Mouse (Mus musculus) limb, embryonic 14.5 days (tissue): ENCODE data around the gene Fgfr2. TPM values are rescaled to one million over a fixed set of nuclear protein-coding genes. Genes with fewer than 3 reads are reported as not detected.

Experiments
- ATAC-seq: fragments of 200-750 bp; cut with Nextera tagmentation; 2 replicates; pipeline ENCODE4 v1.8.0; 2017; ENCODE audit warnings: low read depth, moderate number of reproducible peaks, moderate TSS enrichment; ENCODE audit not compliant: low FRiP score
- DNase-seq: peaks from one replicate; pipeline ENCODE4 v3.0.0-alpha.2; 2015; ENCODE audit warnings: low spot score
- H3K27ac ChIP-seq: fragments of 300-500 bp; sonication (generic); replicated peaks from 2 replicates; pipeline ENCODE4 v1.5.1; 2014; ENCODE audit warnings: low read depth, mild to moderate bottlenecking, low read length, moderate library complexity, mixed read lengths
- H3K27me3 ChIP-seq: fragments of 300-500 bp; sonication (generic); 2 replicates; pipeline ENCODE4 v1.6.1; 2014; ENCODE audit warnings: low read length, mixed read lengths; ENCODE audit not compliant: control insufficient read depth, insufficient read depth
- H3K36me3 ChIP-seq: fragments of 300-500 bp; sonication (generic); 2 replicates; pipeline ENCODE4 v1.6.1; 2014; ENCODE audit warnings: mild to moderate bottlenecking, low read length, moderate library complexity, mixed read lengths; ENCODE audit not compliant: control insufficient read depth, insufficient read depth
- H3K4me1 ChIP-seq: fragments of 300-500 bp; sonication (generic); 2 replicates; pipeline ENCODE4 v1.6.1; 2014; ENCODE audit warnings: antibody characterized with exemption, low read length, mixed read lengths; ENCODE audit not compliant: control insufficient read depth, insufficient read depth
- H3K4me2 ChIP-seq: fragments of 300-500 bp; sonication (generic); replicated peaks from 2 replicates; pipeline ENCODE4 v1.6.1; 2014; ENCODE audit warnings: low read depth, mild to moderate bottlenecking, low read length, moderate library complexity; ENCODE audit not compliant: severe bottlenecking
- H3K4me3 ChIP-seq: fragments of 300-500 bp; sonication (generic); replicated peaks from 2 replicates; pipeline ENCODE4 v1.5.1; 2014; ENCODE audit warnings: low read length
- H3K9ac ChIP-seq: fragments of 300-500 bp; sonication (generic); 2 replicates; pipeline ENCODE4 v1.6.1; 2014; ENCODE audit warnings: mild to moderate bottlenecking, low read depth, low read length, moderate library complexity; ENCODE audit not compliant: severe bottlenecking
- H3K9me3 ChIP-seq: fragments of 300-500 bp; sonication (generic); 2 replicates; pipeline ENCODE4 v1.6.1; 2016; ENCODE audit warnings: low read length; ENCODE audit not compliant: control insufficient read depth
- POLR2A ChIP-seq: fragments of 200-500 bp; IDR thresholded peaks from 2 replicates; pipeline ENCODE4 v1.8.0; 2012; ENCODE audit warnings: inconsistent platforms, mild to moderate bottlenecking, moderate library complexity, borderline replicate concordance; ENCODE audit not compliant: insufficient read depth, insufficient read length; ENCODE audit errors: extremely low read depth
- WGBS: fragments of 180-500 bp; shearing (Covaris S2); extraction: QIAGEN DNeasy Blood & Tissue Kit; methylation state at CpG from one replicate; pipeline ENCODE4 v1.1.7; 2014; 5-methylcytosine and 5-hydroxymethylcytosine counted together
- polyA plus RNA-seq, 2 experiments: library from polyadenylated mRNA; depleted of rRNA in 1 of 2; stranded (reverse) in 1 of 2; unstranded in 1 of 2; fragments of >200 nt; fragmentation: Nextera tagmentation in 1 of 2; extraction: Ambion mirVana in 1 of 2; gene quantifications; 2 replicates each; pipeline versions ENCODE4 v1.2.1 to v1.2.3; 2012 to 2014

Gene Fgfr2
- polyA plus RNA-seq, 2 experiments = 131 to 133 TPM

DNA sequence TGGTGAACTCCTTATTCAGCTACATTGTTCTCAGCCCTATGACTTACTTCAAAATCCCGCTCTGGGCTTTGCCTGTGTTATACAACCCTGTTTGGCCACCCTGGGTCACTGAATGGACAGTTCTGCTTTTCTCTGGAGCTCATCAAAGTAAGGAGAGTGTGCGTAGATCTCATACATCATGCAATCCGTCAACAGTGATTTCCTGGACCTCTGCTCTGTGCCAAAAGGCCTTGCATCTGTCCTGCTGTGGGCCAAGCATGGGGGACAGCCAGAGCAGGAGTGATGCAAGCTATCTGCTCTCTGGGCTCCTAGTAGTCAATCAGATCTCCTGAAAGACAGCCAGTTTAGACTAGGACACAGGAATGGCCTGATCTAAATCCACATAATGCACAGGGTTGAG, 2137.4 kb downstream of the Fgfr2 start:
- ATAC-seq (no peak), DNase-seq (no peak)
- Histone ChIP-seq H3K4me3 (no peak overlapping the region), H3K27ac (no peak overlapping the region), H3K4me1 (peaks cover 29% of the 10 kb centered on the region), H3K9ac (no peak overlapping the region), H3K4me2 (no peak overlapping the region), H3K36me3 (no peaks in the 10 kb centered on the region), H3K9me3 (no peaks in the 10 kb centered on the region), H3K27me3 (no peaks in the 10 kb centered on the region)
- TF ChIP-seq POLR2A = no peak
- 81% methylated on average over 3 of the region's 3 CpGs for WGBS

DNA sequence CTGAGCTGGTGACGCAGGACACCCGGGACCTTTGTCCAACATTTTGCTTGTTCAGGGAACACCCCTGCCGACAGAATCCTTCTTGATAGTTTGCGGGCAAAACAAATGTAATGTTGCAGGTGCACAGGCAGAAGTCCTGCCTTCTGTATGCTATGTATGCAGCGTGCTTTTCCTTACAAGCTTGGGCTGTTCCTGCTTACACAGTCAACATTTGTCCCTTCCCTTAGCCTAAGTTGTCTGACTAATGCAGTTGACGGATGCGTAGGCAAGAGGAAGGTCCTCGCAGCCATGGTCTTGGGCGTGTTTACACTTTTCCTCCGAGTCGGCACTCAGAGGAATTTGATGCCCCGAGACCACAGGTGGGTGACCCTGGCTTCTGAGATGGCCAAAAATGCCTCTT, 2138.0 kb downstream of the Fgfr2 start:
- WGBS = 89% methylated on average over 12 of the region's 12 CpGs
- no peak for TF ChIP-seq POLR2A
- no peaks in the 10 kb centered on the region for H3K9me3 ChIP-seq
- no peak overlapping the region for H3K27ac ChIP-seq
- no peak overlapping the region for H3K4me3 ChIP-seq
- H3K4me2 ChIP-seq = no peak overlapping the region
- no peak for ATAC-seq
- H3K36me3 ChIP-seq = no peaks in the 10 kb centered on the region
- no peaks in the 10 kb centered on the region for H3K27me3 ChIP-seq
- no peak for DNase-seq
- H3K9ac ChIP-seq = no peak overlapping the region
- H3K4me1 ChIP-seq = peaks cover 29% of the 10 kb centered on the region

DNA sequence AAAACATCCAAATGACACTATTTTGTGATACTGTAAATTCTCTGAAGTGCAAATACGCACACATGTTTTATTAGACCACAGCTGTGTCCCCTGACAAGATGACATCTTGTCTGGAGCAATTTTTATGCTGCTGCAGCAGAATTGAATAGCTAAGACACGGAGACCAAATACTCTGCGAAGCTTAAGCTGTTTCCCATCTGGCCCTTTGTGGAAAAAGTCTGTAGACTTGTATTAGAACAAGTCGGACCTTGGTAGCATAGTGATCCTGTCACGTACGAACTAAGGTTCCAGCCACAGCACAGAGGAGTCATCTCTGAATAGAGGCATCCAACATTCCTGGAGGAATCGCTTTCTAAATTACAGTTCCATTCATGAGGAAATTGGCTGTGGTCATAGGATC, 2138.9 kb downstream of the Fgfr2 start:
- WGBS = 59% methylated on average over 7 of the region's 7 CpGs
- Histone ChIP-seq H3K4me1 (peaks cover 29% of the 10 kb centered on the region), H3K4me2 (no peak overlapping the region), H3K36me3 (no peaks in the 10 kb centered on the region), H3K4me3 (no peak overlapping the region), H3K27me3 (no peaks in the 10 kb centered on the region), H3K9me3 (no peaks in the 10 kb centered on the region), H3K27ac (no peak overlapping the region; the same call in 1 of the 2 replicates), H3K9ac (no peak overlapping the region)
- peak; percentile 71 for ATAC-seq
- peak; percentile 79 for DNase-seq
- no peak for TF ChIP-seq POLR2A

DNA sequence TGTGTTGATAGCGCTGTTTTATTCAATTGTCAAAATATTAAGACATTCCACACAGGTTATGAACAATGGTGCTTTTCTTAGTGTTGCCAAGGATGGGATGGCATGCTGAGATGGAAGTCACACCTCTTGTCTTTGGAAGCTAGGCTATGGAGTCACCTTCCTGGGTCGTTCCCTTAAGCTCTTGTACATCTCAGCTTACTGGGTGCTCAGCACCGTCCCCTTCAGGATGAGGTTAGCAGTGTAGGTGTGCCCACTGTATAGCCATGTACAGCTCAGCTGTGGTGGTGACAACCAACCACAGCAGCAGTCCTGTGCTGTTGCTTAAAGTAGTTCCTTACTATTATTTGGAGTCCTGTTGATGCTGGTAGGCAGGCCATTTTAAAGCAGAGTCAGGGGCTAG, 2140.3 kb downstream of the Fgfr2 start:
- no peak for DNase-seq
- Histone ChIP-seq H3K4me3 (no peak overlapping the region), H3K4me1 (peaks cover 30% of the 10 kb centered on the region), H3K27ac (no peak overlapping the region), H3K4me2 (no peak overlapping the region), H3K9ac (no peak overlapping the region), H3K9me3 (no peaks in the 10 kb centered on the region), H3K36me3 (no peaks in the 10 kb centered on the region), H3K27me3 (no peaks in the 10 kb centered on the region)
- 63% methylated on average over 3 of the region's 3 CpGs for WGBS
- ATAC-seq = no peak
- TF ChIP-seq POLR2A = no peak

DNA sequence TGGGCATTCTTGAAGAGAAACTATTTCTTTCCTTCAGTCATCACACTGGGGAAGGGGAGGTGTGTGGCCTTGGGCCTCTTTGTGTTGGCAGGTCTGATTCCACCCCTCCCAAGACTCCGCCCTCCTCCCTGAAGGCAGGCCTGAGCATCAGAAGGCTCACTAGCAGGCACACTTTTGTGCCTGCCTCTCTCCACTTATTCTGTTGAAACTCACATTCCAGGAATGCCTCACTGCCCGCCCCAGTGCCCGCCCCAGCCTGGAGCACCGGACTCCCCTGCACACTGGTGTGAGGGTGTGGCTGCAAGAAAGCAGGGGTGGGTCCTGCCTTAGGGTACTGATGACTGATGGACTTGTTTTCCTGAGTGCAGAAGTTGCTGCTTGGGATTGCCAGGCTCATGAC, 2140.8 kb downstream of the Fgfr2 start:
- H3K9ac ChIP-seq = no peak overlapping the region
- ATAC-seq (peak; percentile 32), DNase-seq (peak; percentile 27)
- H3K4me2 ChIP-seq = no peak overlapping the region
- 28% methylated on average over 4 of the region's 4 CpGs for WGBS
- no peak overlapping the region for H3K4me3 ChIP-seq
- no peaks in the 10 kb centered on the region for H3K27me3 ChIP-seq
- H3K9me3 ChIP-seq = no peaks in the 10 kb centered on the region
- no peak for TF ChIP-seq POLR2A
- no peaks in the 10 kb centered on the region for H3K36me3 ChIP-seq
- peaks cover 30% of the 10 kb centered on the region for H3K4me1 ChIP-seq
- H3K27ac ChIP-seq = peak overlapping the region; percentile 40; the same call in 1 of the 2 replicates

DNA sequence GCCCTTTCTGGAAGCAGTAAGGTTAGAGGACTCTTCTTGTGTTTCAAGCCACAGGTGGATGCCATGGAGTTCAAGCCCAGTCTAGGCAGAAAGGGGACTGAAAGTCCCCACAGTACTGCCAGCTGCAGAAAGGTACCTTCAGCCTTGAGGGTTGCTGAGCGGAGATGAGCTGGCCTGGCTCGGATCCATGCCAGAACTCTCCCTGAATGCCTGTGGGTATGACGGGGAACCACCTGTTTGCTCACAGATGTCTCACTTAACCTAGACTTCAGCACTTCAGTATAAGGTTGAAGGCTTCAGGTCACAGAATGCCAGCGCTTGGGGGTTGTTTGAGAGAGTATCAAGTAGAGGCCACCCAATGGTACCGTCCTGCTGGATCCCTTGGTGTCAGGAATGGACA, 2143.0 kb downstream of the Fgfr2 start:
- H3K27ac ChIP-seq = no peak overlapping the region
- peaks cover 46% of the 10 kb centered on the region for H3K4me1 ChIP-seq
- H3K9me3 ChIP-seq = no peaks in the 10 kb centered on the region
- no peak overlapping the region for H3K4me2 ChIP-seq
- no peak for ATAC-seq
- 88% methylated on average over 5 of the region's 5 CpGs for WGBS
- H3K36me3 ChIP-seq = no peaks in the 10 kb centered on the region
- no peaks in the 10 kb centered on the region for H3K27me3 ChIP-seq
- no peak overlapping the region for H3K4me3 ChIP-seq
- DNase-seq = no peak
- TF ChIP-seq POLR2A = no peak
- H3K9ac ChIP-seq = no peak overlapping the region
